Comparison of ENCODE assay signal across 8 mouse cellular contexts in the genomic region with DNA sequence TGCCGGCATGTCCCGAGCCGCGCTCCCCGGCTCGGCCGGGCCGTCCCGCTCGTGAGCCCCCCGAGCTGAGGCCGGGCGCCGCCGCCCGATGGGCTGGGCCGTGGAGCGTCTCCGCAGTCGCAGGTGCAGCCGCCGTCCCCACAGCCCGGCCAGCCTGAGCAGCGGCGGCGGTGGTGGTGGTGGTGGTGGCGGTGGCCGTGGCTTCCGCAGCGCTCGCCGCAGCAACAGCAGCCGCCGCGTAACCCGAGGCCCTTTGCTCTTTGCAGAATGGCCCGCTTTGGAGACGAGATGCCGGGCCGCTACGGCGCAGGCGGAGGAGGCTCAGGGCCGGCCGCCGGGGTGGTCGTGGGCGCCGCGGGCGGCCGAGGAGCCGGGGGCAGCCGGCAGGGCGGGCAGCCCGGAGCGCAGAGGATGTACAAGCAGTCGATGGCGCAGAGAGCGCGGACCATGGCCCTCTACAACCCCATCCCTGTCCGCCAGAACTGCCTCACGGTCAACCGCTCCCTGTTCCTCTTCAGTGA. TPM values are rescaled to one million over a fixed set of nuclear protein-coding genes. Genes with fewer than 3 reads are reported as not detected.
DNase-seq lines count a peak whose midpoint lies in the region; ATAC-seq and TF ChIP-seq lines count a peak whose summit lies in the region.

No protein-coding gene starts in this region.

- H3K4me3 ChIP-seq in thymus, adult 2 months (ENCODE audit: control insufficient read depth, insufficient read depth, low read length): no peak overlapping the region
- H3K4me3 ChIP-seq in heart, embryonic 14.5 days (ENCODE audit: control insufficient read depth in 1 of 2, insufficient read depth in 1 of 2, low read depth in 1 of 2, low read length in 2 of 2): peak overlapping the region; percentile 55 to 64
- H3K4me3 ChIP-seq in limb, embryonic 12.5 days (replicated peaks): peak overlapping the region; percentile 59
- H3K4me3 ChIP-seq in neural tube, embryonic 11.5 days (ENCODE audit: low read depth, low read length): peak overlapping the region; percentile 70

- H3K4me1 ChIP-seq in thymus, adult 2 months (replicated peaks; ENCODE audit: control insufficient read depth, insufficient read depth, low read length): no peaks in the 10 kb centered on the region
- H3K4me1 ChIP-seq in heart, embryonic 14.5 days (ENCODE audit: control insufficient read depth in 2 of 2, insufficient read depth in 2 of 2, low read length in 2 of 2): peaks cover 0 to 3% of the 10 kb centered on the region in 2 experiments; a peak in 1 of 4 replicates
- peaks cover 16% of the 10 kb centered on the region for H3K4me1 ChIP-seq in limb, embryonic 12.5 days (replicated peaks)
- H3K4me1 ChIP-seq in neural tube, embryonic 11.5 days (ENCODE audit: control insufficient read depth, insufficient read depth, low read length): no peaks in the 10 kb centered on the region

- H3K36me3 ChIP-seq in thymus, adult 2 months (ENCODE audit: control insufficient read depth, insufficient read depth, low read length): no peaks in the 10 kb centered on the region
- no peaks in the 10 kb centered on the region for H3K36me3 ChIP-seq in heart, embryonic 14.5 days (ENCODE audit: control insufficient read depth, insufficient read depth, low read length)
- H3K36me3 ChIP-seq in limb, embryonic 12.5 days: no peaks in the 10 kb centered on the region
- H3K36me3 ChIP-seq in neural tube, embryonic 11.5 days (ENCODE audit: control insufficient read depth, insufficient read depth, low read length): no peaks in the 10 kb centered on the region

- peak; percentile 47 for DNase-seq in cerebellum, adult 11 months
- DNase-seq in thymus, postnatal 14 days: peak; percentile 5
- DNase-seq in thymus, adult 2 months: no peak
- peak; percentile 69 for DNase-seq in neural tube, embryonic 11.5 days (ENCODE audit: low spot score)

- peaks cover 8% of the 10 kb centered on the region; the same call in 1 of the 2 replicates for H3K27me3 ChIP-seq in thymus, adult 2 months (ENCODE audit: control insufficient read depth, insufficient read depth, low read length)
- peaks cover 65% of the 10 kb centered on the region for H3K27me3 ChIP-seq in heart, embryonic 14.5 days (ENCODE audit: control insufficient read depth, insufficient read depth, low read length)
- peaks cover 92% of the 10 kb centered on the region for H3K27me3 ChIP-seq in limb, embryonic 12.5 days
- H3K27me3 ChIP-seq in neural tube, embryonic 11.5 days (ENCODE audit: control insufficient read depth, insufficient read depth, low read length): peaks cover 3% of the 10 kb centered on the region; the same call in 1 of the 2 replicates

- H3K9ac ChIP-seq in heart, embryonic 14.5 days (ENCODE audit: low read length): peak overlapping the region; percentile 70
- H3K9ac ChIP-seq in limb, embryonic 12.5 days (replicated peaks): peak overlapping the region; percentile 58
- H3K9ac ChIP-seq in neural tube, embryonic 11.5 days (ENCODE audit: low read length): peak overlapping the region; percentile 76

- WGBS in thymus, adult 2 months: 2% methylated on average over 63 of the region's 64 CpGs
- WGBS in heart, embryonic 14.5 days: under 1% methylated on average over 43 of the region's 64 CpGs
- 1% methylated on average over 59 of the region's 64 CpGs for WGBS in limb, embryonic 12.5 days
- WGBS in neural tube, embryonic 11.5 days: 0% methylated on average over 12 of the region's 64 CpGs

- no peak for TF ChIP-seq CTCF in thymus, adult 2 months (IDR thresholded peaks at IDR 0.05; ENCODE audit: borderline replicate concordance, control insufficient read depth, extremely low read depth, insufficient read depth, low read length, poor library complexity)

- peak overlapping the region; percentile 99 for H3K4me2 ChIP-seq in heart, embryonic 14.5 days (ENCODE audit: low read length)
- peak overlapping the region; percentile 98 for H3K4me2 ChIP-seq in limb, embryonic 12.5 days
- peak overlapping the region; percentile 94 for H3K4me2 ChIP-seq in neural tube, embryonic 11.5 days (ENCODE audit: low read depth)

- no peak overlapping the region for H3K27ac ChIP-seq in thymus, adult 2 months (ENCODE audit: control insufficient read depth, insufficient read depth, low read length)
- H3K27ac ChIP-seq in heart, embryonic 14.5 days (replicated peaks in 1 of 2; ENCODE audit: control insufficient read depth in 1 of 2, insufficient read depth in 1 of 2, low read depth in 2 of 2, low read length in 2 of 2): no peak overlapping the region
- no peak overlapping the region for H3K27ac ChIP-seq in limb, embryonic 12.5 days
- H3K27ac ChIP-seq in neural tube, embryonic 11.5 days (ENCODE audit: low read depth, low read length): peak overlapping the region; percentile 76; the same call in 1 of the 2 replicates

- ATAC-seq in cerebellum, adult (ENCODE audit: insufficient number of reproducible peaks, low FRiP score, low TSS enrichment): no peak
- peak; percentile 33; the same call in 1 of the 2 replicates for ATAC-seq in heart, embryonic 14.5 days (ENCODE audit: insufficient number of reproducible peaks, insufficient read depth, low FRiP score, low read depth)
- no peak for ATAC-seq in limb, embryonic 12.5 days (ENCODE audit: insufficient number of reproducible peaks, insufficient read depth, low FRiP score, low TSS enrichment, low read depth)
- ATAC-seq in neural tube, embryonic 11.5 days (ENCODE audit: insufficient read depth, low FRiP score, low TSS enrichment): peak; percentile 43
- ATAC-seq in megakaryocyte-erythroid progenitor cell, adult 5-6 weeks (replicated peaks; ENCODE audit: low FRiP score, low TSS enrichment, poor library complexity, severe bottlenecking): no peak

- no peak for TF ChIP-seq POLR2A in thymus, adult 2 months (IDR thresholded peaks at IDR 0.05; ENCODE audit: control insufficient read depth, extremely low read depth, insufficient read depth, low read length, poor library complexity)

- peaks cover 9% of the 10 kb centered on the region for H3K9me3 ChIP-seq in heart, embryonic 14.5 days (ENCODE audit: control insufficient read depth, low read length)
- peaks cover 8% of the 10 kb centered on the region; the same call in 1 of the 2 replicates for H3K9me3 ChIP-seq in limb, embryonic 12.5 days
- no peaks in the 10 kb centered on the region for H3K9me3 ChIP-seq in neural tube, embryonic 11.5 days (ENCODE audit: control insufficient read depth, low read length)

RNA-seq across cellular contexts. Expression of gene Cacna1a, which starts 27.2 kb away (rescaled TPM):
- 10.5 and 26.3 TPM in 2 replicates for polyA plus RNA-seq in thymus, adult 2 months (2012; rRNA removed)
- polyA plus RNA-seq in heart, embryonic 14.5 days (2014; fragmentation: Nextera tagmentation; extraction: Ambion mirVana): 8.4 and 9.7 TPM in 2 replicates
- 8.0 and 11.9 TPM in 2 replicates for polyA plus RNA-seq in limb, embryonic 12.5 days (2016; fragmentation: Nextera tagmentation; extraction: Ambion mirVana)
- 4.6 and 6.9 TPM in 2 replicates for polyA plus RNA-seq in neural tube, embryonic 11.5 days (2014; fragmentation: Nextera tagmentation; extraction: Ambion mirVana)
- 0.42 and 0.54 TPM in 2 replicates for total RNA-seq in megakaryocyte-erythroid progenitor cell, adult 5-6 weeks (2014; fragmentation: Nextera tagmentation)
- 0.19 and 7.6 TPM in 2 replicates for total RNA-seq in megakaryocyte-erythroid progenitor cell, adult 5-6 weeks (2017)

Comparison
In these comparisons a context has a peak if more than half of its experiments do, and no peak if none do; other contexts are left out.
1. ATAC-seq: peak in heart, embryonic 14.5 days (single experiment) and neural tube, embryonic 11.5 days (single experiment); none in cerebellum, adult (single experiment), limb, embryonic 12.5 days (single experiment) and megakaryocyte-erythroid progenitor cell, adult 5-6 weeks (single experiment).
2. Peak in every context shown above with its lines, with median percentiles within 50 percentile points of each other: H3K4me2 ChIP-seq and H3K9ac ChIP-seq.